Mouse (Mus musculus) spleen, adult 18-20 months (tissue): ENCODE measurements around the gene Fbxo44.
A peak's percentile ranks its signal among the peaks of the same experiment; 100 is the strongest.
"Not testable (repeated sequence)": the region's sequence is repeated elsewhere in the genome, so short reads cannot be mapped to it uniquely, and the experiment has no call there.

Experiments
- DNase-seq, 2 experiments: peaks; one replicate each; pipeline ENCODE4 v3.0.0; 2022; ENCODE audit warnings: mixed read lengths in 2 of 2

Gene Fbxo44

DNA sequence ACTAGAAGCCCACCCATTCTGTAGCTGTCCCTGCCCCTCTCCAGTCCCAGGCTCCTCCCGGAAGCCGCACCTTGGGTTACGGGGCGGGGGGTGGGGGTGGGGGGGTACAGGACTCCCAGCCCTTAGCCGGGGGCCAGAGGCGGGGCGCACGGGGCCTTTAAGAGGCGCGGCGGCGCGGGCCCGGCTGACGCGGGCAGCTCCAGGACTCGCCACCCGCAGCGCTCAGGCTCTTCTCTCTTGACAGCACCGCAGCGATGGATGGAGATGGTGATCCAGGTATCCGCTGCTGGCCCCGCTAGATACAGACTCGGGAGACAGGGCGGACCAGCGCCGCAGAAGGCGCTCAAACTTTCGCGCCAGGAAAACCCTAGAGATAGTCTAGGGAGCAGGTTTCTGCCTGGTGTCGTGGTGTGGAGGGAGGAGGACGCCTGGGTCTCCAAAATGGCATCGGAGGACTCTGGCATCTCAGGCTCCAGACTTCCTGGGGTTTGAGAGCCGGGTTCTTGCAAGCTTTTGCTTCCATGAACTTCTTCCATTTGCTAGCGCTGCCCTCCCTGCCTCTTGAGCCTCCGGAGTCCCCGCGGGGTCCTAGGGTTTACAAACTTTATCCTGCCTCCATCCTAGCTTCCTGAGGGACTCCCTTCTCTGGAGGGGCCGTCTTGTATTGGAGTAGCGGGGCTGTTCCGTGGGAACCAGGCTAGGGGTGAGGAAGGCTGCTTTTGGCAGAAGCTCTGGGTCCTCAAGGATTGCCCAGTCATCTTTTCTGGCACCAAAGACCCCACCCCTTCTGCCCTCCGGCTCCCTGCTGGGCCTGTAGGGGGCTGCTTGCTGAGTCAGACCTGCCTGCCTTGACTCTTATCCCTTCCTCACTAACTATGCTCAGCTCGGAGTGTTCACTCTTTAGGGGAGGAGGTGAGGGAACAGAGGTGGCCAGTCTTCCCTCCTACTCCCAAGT is at the start of gene Fbxo44, which contains the start of gene Fbxo2:
Gene Fbxo44 (minus strand): TSS at position 47 of the 955 bp plus-strand sequence.
Gene Fbxo2 (plus strand): TSS at position 186 of the 955 bp plus-strand sequence.
- peak in 1 of 2 experiments; percentile 36 for DNase-seq

DNA sequence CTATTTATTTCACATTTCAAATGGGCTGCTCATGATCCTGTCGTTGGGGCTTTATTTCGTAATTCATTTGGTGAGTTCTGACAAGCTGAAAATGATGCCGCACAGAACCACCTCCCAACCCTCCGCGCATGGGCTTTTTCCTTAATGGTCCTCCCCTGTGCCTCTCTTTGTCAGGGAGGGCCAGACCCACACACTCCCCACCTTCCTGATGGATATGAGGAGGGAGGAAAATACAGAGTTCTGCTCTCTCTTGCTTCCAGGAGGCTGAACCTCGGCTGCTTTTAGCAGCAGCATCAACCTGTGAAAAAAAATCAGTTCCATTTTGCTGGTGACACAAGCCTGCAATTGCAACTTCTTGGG is 44.6 kb upstream of the Fbxo44 start:
- no peak for DNase-seq

DNA sequence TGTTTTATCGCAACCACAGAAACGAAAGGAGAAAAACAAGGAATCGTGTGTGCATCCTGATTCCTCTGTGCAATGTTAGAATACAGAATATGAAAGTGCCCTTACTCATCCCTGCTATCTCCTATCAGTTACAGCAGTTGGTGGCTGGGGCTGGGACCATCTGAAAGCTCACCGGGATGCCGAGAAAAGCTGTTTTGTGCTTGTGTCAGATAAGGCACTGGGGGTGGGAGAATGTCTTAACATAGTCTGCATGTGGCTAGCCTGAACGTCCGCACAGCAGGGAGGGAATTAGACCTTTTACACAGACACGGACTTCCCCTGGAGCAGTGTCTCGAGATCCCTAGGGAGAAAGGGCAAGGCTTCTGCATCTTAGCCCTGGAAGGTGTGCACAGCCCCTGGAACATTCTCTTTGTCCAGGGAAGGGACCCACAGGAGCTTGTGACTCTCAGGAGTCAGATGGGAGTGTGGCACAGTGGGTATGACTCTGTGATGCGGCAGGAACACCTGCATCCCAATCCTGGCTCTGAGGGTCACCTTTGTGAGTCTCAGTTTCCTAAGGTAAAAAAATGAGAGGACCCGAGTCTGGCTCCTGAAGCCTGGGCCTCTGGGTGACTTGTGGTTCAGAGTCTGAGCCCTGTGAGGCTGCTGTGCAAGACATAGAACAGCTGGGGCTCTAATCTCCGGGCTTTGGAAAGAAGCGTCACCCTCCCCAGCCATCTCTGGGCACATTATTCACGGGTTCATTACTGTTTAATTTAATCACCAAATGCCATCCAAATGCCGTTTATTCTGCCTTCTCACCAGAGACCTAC is 44.0 kb upstream of the Fbxo44 start:
- DNase-seq, result no peak

DNA sequence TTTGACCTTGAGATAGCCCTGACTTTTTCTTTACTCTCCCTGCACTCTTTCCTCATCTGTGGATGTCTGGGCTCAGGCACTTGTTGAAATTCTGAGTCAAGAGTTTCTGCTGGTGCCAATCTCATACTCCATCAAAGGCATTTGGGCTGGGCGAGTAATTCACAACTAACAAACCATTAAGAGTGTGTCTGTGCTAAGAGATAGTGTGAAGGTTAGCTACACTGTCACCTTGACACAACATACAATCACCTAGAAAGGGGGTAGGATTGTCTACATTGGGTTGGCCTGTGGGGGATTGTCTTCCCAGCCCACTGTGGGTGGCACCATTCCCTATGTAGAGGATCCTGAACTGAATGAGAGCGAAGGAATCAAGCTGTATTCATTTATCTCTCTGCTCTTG is 43.3 kb upstream of the Fbxo44 start:
- DNase-seq, result no peak

DNA sequence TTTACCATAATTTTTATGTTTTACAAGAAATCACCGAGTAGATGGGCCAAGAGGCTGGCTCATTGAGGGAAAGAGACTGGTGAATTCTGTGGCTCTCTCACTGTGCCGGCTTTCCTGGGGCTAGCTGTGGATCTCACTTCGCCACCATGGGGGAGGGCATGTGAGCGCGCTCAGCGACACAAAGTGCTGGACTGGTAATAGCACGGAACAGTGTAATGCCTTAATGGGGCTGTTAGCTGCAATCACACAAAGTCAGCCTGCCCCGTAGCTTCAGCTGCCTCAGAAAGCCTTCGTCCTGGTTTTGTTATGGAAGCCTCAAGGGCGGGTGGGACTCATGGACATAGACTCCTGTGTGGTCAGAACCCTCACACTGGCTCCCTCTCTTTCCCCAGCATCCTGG is 38.4 kb upstream of the Fbxo44 start:
- no peak for DNase-seq

DNA sequence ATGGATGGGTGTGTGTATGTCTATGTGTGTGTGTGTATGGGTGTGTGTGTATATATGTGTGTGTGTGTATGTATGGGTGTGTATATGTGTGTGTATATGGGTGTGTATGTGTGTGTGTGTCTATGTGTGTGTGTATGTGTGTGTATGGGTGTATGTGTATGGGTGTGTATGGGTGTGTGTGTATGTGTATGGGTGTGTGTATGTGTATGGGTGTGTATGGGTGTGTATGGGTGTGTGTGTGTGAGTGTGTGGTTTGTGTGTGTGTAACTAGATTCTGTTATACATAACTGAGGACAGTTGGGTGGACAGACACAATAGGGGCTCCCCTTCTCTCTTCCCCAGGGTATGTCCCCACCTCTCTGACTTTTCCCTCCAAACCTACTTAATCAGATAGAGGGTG is 34.1 kb upstream of the Fbxo44 start:
- DNase-seq, result no peak

DNA sequence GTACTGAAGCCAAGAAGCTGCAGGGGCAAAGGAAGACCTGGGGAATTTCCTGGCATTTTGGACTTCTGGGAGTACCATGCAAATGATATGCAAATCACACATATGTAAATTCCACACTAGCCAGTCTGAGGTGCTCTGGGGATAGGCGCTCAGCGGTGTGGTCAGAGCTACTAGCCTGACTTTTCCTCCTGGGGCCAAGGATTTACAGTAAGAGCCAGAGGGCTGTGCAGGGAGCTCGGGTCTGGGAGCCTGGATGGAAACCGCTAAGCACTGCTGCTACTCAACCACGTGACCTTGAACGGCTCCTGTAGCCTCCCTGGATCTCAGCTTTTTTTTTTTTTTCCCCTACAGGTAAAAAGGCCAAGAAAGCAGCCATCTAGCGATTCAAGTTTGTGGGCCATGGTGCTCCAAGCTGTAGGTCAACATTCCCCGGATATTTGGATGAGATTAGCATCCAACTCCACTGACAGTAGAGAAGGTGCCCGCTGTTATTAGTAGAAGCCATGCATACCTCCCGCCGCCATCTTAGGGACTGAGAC is 32.5 kb upstream of the Fbxo44 start:
- no peak for DNase-seq

DNA sequence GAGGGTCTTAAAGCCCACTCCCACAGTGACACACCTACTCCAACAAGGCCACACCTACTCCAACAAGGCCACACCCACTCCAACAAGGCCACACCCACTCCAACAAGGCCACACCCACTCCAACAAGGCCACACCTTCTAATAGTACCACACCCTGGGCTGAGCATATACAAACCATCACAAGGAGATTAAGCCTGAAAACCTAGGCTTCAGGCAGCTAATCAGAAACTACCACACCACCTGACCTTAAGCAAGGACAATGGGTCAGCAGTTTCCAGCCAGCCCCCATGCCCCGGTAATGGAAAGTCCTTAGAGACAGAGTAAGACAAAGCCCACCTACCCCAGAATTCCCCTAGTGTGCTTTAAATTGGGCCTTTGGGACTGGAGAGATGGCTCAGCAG is 28.5 kb upstream of the Fbxo44 start:
- not testable (repeated sequence) for DNase-seq

DNA sequence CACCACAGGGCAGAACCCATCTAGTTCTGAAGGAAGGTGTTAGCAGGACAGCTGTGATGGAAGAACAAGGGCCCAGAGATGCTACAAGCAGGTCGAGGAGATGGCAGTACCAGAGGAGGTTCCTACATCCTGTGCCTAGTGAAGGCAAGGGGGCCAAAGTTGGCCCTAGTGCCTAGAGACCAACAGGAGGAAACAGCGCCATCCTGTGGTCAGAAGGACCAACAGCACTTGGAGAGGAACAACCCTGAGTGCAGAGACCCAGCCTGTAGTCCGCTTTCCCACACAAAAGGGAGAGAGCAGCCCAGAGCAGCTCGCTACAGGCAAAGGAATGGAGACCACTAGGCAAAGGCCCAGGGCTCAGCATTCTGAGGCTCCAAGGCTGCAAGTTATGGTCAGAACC is 25.5 kb upstream of the Fbxo44 start:
- no peak for DNase-seq

DNA sequence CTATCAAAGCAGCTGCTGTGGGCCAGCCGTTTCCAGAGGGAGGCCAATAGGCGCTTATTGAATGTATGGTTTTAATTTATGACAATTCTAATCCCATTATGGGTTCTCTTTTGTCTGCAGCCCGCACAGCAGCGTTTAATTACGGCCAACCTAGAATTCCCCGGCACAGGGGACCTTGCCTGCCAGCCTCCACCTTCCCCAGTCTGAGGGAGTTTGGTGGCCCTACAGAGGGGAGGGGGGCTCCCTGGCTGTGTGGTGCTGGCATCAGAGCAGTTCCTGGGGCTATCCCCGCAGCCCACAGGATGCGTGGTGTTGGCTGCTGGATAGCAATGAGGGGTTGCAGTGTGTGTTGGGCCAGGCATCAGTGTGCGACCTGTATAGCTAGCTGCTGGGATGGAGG is 24.3 kb upstream of the Fbxo44 start:
- DNase-seq, result no peak

DNA sequence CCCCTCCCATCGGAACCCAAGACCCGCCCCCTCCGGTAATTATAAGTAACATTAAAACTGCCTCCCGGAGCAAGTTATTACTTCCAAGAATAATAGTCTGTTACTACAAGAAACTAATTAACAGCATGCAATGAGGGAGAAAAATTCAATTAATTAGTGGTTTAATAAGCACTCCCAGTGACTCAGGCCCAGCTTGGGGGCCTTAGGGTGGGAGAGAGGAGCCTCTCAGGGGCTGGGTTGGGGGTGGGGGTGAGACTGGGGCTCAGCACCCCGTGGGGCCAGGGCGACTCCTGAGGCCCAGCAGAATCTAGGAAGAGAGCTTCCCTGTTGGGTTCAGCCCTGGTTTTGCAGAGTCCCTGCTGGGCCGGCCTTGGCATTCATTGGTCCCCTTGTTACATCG is 22.1 kb upstream of the Fbxo44 start:
- DNase-seq, result no peak

DNA sequence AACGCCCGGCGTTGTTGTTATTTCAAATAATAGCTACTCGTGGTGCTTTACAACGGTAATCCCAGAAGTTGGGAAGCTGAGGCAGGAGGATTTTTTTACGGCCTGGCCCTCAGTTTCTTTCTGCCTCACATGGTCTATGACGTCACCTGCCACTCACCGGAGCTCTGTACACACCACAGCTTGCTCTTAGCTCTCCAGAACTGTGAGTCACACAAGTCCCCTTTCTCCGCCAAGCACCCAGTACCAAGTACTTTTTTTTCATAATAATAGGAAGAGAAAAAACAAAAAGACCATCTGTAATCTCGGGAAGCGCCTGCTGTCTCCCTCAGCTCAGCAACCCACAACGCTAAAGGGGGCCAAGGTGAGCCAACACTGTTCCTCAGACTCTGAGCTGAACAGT is 21.2 kb upstream of the Fbxo44 start:
- no peak for DNase-seq

DNA sequence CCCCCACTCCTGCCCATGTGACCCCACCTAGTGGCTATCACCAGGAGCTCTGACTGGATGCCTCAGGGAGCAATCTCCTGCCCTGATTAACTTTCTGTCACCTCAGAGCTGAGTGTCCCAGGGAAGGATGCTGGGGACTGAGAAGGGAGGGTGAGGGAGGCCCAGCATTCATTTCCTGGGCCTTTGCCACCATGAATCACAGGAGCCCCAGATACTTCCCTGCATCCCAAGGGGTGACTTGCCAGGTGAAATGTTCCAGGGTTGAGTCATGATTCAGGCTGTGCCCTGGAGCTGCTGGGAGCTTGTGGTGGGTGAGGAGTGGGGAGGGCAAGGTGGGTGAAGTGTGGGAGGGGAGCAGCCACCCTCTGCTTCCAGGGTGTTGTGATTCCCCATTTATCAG is 17.4 kb upstream of the Fbxo44 start:
- no peak for DNase-seq

DNA sequence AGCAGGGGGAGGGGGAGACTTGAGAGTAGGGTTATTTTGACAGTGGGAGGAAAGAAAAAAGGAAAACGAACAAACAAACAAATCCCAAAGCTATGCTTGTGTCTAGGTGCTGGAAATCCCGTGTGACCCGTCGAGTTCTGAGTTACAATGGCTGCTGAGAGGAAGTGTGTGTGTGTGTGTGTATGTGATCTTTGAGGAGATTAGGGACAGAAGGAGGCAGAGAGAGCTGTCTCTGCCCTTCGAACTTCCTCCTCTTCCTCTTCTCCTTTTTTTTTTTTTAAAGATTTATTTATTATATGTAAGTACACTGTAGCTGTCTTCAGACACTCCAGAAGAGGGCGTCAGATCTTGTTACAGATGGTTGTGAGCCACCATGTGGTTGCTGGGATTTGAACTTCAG is 16.3 kb upstream of the Fbxo44 start:
- DNase-seq, result not testable (repeated sequence)

DNA sequence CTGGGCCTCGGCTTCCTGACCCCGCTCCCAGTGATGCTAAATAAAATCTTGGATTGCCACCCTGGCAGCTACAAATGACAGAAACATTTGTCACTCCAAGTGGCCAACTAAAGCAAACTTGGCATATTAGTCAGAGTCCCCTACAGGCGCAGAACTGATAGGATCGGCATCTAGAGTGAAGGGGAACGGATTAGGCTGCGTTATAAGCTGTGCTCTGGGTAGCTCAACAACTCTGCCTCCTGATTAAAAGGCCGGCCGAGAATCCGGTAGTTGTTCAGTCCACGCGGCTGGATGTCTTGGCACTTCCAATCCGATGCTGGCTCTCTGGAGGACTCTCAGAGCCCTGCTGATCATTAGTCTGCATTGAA is 14.2 kb upstream of the Fbxo44 start:
- DNase-seq, result no peak

DNA sequence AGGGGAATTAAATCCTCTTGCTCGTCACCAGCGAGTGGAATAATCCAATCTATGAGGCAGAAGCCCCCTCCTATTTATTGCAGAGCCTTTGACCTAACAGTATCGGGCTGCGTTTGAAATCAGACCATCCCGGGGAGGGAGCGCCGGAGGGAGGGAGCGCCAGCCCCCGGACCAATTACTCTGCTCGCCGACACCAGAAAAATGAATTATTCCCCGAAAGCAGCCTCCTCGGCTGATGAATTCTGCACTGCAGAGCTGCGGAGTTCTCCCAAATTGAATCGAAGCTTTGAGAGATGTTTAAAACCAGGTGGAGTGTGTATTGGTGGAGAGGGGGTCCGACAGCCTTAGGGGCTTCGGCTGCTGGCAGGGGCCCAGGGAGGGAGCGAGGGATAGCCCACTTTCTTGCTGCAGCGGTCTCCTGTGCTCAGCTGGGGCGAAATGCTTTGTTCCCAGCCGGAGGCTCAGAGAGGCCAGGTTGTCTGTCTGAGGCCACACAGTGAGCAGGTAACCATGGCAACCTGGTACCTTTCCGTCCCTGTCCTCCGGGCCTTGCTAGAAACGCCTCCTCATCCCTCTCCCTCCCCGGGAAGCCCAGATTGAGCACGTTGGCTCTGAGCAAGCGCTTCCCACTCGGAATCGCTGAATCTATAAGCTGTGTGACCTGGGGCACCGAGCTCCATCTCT is 13.7 kb upstream of the Fbxo44 start:
- DNase-seq, result no peak

DNA sequence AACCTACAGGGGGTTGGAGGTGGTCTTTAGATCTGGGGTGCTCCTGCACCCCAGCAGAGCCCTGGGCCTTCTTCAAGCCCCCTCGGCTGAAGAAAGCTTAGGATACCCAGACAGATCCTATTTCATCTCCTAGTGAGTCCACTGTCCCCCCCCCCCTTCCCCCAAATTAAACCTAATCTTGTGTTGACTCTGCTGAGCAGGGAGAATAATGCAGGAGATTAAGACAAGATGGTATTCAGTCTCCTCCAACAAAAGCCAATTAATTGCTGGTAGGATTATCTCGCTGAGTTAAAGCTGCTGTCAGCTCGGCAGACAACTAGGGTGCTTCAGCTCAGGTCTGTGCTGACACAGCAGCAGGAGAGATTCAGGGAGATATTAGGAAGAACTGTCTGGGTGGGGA is 11.0 kb upstream of the Fbxo44 start:
- DNase-seq, result no peak

DNA sequence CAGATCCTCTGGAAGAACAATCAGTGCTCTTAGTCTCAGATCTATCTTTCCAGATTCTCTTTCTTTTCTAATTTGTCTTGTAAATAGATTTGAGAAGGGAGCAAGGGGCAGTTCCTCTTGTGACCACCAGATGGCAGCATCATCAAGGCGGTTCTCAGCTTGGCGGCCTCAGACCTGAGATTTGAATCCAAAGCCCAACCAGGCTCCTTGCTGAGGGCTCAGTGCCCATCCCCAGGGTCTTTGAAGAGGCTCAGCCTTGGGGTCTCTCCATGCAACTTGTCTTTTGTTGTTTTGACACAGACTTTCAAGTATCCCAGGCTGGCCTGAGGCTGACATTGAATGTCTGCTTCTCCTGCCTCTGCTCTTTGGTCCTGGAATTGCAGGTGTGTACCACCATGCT is 10.6 kb upstream of the Fbxo44 start:
- DNase-seq, result peak in 1 of 2 experiments; percentile 49

DNA sequence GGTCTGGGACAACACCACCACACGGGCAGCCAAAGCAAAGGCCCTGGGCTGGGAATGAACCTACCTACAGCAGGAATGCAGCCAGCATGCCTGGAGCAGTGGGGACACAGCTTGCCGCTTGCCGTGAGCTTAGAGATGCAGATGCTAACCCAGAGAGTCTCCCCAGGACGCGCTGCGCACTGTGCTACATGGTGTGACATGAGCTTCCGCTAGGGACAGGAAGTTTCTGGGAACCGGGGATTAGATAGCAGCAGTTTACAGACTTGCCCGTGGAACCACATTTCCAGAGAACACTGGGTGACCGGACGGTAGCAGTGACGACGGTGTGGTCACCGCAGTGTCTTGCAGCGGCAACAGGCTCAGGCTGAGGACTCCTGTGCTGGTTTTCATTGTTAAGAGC is 9.3 kb upstream of the Fbxo44 start:
- no peak for DNase-seq

DNA sequence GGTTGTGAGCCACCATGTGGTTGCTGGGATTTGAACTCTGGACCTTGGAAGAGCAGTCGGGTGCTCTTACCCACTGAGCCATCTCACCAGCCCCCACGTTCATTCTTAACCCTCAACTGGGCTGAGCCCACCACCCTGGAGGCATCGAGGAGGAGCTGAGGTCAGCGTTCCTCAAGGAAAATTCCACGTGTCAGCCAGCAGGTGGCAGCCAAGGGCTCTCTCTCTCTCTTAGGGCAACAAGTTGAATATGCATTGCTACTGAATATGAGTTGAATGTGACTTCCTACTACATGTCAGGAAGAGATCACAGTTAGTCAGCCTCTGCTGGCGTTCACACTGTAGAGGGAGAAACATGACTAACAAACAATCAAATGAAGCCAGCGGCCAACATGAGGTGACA is 8.0 kb upstream of the Fbxo44 start:
- DNase-seq, result peak; percentile 36 to 69

DNA sequence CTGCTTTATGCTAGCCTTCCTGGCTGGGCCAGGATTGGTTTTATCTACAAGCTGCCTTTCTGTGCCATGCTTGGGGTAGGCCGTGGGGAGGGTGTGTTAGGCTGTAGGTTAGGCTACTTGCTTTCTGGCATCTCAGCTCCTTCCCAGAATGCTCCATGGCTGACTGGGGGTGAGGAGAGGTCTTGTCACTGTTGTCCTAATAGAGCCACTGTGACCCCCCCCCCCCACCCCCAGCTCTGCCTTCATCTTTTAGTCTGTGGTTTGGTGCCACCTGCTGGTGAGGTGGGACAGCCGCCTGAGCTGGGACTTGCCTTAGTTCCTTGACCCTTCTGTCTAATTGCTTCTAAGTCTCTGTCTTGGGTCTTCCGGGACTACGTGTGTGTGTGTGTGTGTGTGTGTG is 6.7 kb upstream of the Fbxo44 start:
- peak; percentile 44 to 74 for DNase-seq

DNA sequence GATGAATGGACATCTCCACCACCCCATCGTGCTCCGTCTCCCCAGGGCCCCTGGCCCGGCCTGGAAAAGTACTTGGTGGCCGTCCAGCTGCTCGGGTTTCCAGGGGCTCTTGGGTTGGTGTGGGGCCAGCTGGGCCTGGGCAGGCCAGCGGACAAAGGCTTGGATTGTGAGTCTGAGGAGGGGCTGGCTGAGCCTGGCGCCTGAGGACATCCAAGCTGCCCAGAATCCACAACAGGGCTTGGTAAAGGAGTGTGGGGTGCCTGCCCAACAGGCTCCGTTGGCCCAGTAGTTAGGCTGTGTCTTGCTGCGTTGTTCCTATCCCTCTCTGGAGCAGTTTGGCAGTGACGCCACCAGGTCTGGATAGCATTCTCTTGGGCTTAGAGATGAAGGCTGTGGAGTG is 6.1 kb upstream of the Fbxo44 start:
- DNase-seq, result no peak

DNA sequence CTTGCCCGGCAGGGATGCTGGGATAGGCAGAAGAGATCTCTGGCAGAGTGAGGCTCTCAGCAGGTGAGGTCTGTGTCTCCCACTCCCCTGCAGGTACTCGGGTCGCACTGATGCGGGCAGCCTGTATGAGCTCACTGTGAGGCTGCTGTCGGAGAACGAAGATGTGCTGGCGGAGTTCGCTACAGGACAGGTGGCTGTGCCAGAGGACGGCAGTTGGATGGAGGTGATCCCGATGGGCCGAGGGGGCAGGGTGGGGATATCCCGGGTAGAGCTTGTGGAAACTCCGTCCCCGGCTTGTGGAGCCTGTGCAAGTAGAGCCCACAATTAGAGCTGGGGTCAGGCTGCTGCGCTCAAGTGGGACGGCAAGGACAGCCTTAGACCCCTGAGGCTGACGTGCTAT is 5.3 kb upstream of the Fbxo44 start:
- no peak for DNase-seq
